Mouse (Mus musculus) lung, adult 2 months (tissue): ENCODE measurements around the gene Slc25a29. TPM values are rescaled to one million over a fixed set of nuclear protein-coding genes. Genes with fewer than 3 reads are reported as not detected.

Experiments used
- DNase-seq: peaks from one replicate; pipeline ENCODE4 v3.0.0; 2022
- H3K4me1 ChIP-seq: fragments of 200-500 bp; 2 replicates; pipeline ENCODE4 v1.6.1; 2011; ENCODE audit warnings: low read length; ENCODE audit not compliant: control insufficient read depth, insufficient read depth
- H3K4me3 ChIP-seq: fragments of 200-500 bp; replicated peaks from 2 replicates; pipeline ENCODE3; 2011; ENCODE audit warnings: low read depth, mild to moderate bottlenecking, control low read depth, low read length; ENCODE audit errors: extremely low read depth
- CTCF ChIP-seq: fragments of 200-500 bp; IDR thresholded peaks from 2 replicates; pipeline ENCODE4 v1.5.1; 2011; ENCODE audit warnings: mild to moderate bottlenecking, low read length, control low read depth; ENCODE audit not compliant: insufficient read depth
- POLR2A ChIP-seq: fragments of 200-500 bp; IDR thresholded peaks from 2 replicates; pipeline ENCODE4 v1.6.1; 2011; ENCODE audit warnings: low read depth, mild to moderate bottlenecking, control low read depth, low read length, borderline replicate concordance; ENCODE audit errors: extremely low read depth
- WGBS: fragments of 180-500 bp; shearing (Covaris S2); methylation state at CpG from one replicate; pipeline ENCODE4 v1.1.7; 2018; 5-methylcytosine and 5-hydroxymethylcytosine counted together
- polyA plus RNA-seq: library from polyadenylated mRNA; depleted of rRNA; stranded (reverse); fragments of >200 nt; gene quantifications from 2 replicates; pipeline ENCODE4 v1.2.3, GENCODE M21; 2012; rRNA removed

Slc25a29 gene
- polyA plus RNA-seq, 1 experiment = 15.1 TPM

DNA sequence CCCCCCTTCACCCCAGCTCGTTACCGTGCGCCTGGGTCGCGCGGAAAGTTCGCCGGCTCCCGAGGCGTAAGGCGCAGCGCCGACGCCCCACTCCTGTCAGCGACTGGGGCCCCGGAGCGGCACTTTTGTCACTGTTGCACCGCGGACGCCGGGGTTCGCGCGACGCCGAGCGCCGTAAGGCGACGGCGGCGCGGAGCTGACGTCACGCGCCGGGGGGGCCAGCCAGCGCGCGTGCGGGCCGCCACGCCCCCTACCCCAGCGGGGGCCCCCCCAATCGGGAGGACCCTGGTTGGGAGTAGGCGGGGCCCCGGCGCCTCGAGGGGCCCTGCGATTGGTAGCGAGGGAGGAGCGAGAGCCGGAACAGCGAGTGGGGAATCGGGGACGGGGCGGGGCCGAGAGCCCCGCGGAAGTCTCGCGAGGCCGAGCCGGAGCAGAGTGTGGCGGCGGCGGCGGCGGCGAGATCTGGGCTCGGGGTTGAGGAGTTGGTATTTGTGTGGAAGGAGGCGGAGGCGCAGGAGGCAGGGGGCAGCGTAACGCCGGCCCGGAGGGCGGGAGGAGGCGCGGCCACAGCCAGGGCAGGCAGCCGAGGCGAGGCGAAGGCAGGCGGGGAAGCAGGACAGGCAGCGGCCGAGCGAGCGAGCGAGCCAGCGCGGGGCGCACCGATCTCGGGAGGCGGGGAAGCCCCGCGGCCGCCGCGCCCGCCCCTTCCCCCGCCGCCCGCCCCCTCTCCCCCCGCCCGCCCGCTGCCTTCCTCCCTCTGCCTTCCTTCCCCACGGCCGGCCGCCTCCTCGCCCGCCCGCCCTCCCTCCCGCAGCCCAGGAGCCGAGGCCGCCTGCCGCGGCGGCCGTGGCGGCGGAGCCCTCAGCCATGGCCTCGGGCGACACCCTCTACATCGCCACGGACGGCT, 42.9 kb downstream of the Slc25a29 start, which contains the start of gene Yy1:
Gene Yy1, plus strand, starts transcription at position 428 of the 907 bp plus-strand sequence.
- WGBS = 1% methylated on average over 100 of the region's 127 CpGs
- TF ChIP-seq CTCF = no peak
- peak; percentile 78; the same call in 1 of the 2 replicates for TF ChIP-seq POLR2A
- H3K4me3 ChIP-seq = peak within 1 kb of the TSS; percentile 100
- peak; percentile 98 for DNase-seq
- H3K4me1 ChIP-seq = peaks cover 8% of the 10 kb centered on the region

DNA sequence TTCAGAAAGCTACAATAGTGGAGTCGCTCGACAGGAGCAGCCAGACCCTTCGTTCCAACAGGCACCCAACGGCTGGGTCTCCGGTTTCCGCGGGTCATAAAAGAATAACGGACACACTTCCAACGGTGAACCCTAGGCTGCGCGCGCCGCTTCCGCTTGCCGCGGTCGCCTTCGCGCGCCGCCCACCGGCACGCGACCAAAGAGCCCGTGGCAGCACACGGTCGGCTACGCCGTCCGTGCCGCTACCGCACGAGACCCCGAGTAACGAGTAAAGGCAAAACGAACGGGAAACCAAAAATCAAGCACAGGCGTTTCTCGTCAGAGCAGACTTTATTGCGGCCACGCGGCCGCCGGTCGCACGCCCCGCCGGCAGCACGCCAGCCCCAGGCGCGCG, 43.5 kb downstream of the Slc25a29 start:
- peaks cover 8% of the 10 kb centered on the region for H3K4me1 ChIP-seq
- no peak for TF ChIP-seq CTCF
- TF ChIP-seq POLR2A = peak; percentile 39
- peak; percentile 73 for DNase-seq
- peak overlapping the region; percentile 69 for H3K4me3 ChIP-seq
- WGBS = under 1% methylated on average over 52 of the region's 52 CpGs

DNA sequence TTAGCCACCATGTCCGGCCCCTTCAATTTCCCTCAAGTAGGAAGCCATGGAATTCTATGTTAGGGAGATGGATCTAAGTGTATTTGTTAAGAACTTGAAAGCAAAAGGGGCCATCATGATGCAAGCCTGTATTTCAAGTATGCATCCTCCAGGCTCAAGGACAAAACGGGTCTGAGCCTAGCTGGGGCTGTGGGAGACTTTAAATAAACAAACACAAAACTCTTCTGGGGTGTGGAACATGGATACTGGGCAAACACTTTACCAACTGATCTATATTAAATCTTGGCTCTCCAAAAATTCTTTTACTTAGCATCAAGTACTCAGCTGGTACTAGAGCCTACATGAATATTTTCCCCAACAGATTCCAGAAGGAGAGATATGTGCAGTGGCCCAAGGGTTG, 48.4 kb downstream of the Slc25a29 start:
- TF ChIP-seq CTCF (no peak), POLR2A (no peak)
- no peak overlapping the region for H3K4me3 ChIP-seq
- no peak for DNase-seq
- H3K4me1 ChIP-seq = no peaks in the 10 kb centered on the region; the same call in 1 of the 2 replicates
- 61% methylated on average over 2 of the region's 2 CpGs for WGBS

DNA sequence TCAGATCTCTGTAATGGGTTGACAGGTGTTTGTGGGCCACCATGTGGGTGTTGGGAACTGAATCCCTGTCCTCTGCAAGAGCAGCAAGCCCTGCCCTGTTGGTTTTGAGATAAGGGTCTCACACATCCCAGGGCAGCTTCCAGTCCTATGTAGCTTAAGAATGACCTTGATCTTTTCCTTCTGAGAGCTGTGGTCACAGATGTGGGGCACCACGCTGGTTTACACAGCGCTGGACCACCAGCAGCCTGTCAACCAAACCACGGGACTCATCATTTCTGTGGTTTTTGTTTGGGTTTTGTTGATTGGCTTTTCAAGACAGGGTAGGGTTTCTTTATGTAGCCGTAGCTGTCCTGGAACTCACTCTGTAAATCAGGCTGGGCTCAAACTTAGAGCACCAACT, 50.5 kb downstream of the Slc25a29 start:
- TF ChIP-seq POLR2A = no peak
- no peak for TF ChIP-seq CTCF
- Histone ChIP-seq H3K4me1 (no peaks in the 10 kb centered on the region), H3K4me3 (no peak overlapping the region)
- 84% methylated on average over 4 of the region's 4 CpGs for WGBS
- no peak for DNase-seq

DNA sequence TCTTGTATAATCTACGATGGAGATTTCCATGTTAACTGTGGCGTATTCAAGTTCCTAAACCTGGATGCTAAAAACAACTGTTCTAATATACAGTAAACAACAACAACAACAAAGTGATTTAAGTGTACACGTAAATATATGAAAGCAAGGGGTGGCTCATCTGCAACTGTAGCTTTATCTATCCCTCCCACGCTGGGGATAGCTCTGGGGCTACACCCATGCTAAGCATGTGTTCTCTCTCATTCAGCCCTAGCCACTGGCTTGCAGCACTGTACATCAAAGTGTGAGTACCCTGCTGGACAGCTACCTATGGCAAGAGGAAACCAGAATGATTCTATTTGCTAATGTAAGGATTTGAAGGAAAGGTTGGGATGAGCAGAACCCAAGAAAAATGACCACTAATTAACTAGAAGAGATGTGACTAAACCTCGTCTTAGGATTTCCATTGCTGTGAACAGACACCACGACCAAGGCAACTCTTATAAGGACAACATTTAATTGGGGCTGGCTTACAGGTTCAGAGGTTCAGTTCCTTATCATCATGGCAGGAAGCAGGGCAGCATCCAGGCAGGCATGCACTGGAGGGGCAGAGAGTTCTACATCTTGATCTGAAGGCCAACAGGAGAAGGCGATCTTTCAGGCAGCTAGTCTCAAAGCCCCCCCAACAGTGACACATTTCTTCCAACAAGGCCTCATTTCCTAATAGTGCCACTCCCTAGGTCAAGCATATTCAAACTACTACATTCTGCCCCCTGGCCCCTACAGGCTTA, 55.4 kb downstream of the Slc25a29 start:
- no peak for TF ChIP-seq CTCF
- no peak for TF ChIP-seq POLR2A
- 96% methylated on average over 7 of the region's 7 CpGs for WGBS

More for the DNA sequence above, 55.4 kb downstream of the Slc25a29 start:
- DNase-seq = no peak
- no peaks in the 10 kb centered on the region for H3K4me1 ChIP-seq
- H3K4me3 ChIP-seq = no peak overlapping the region

Other genes with a start within 250 kb of the Slc25a29 start
- 2.0 and 5.3 TPM in 2 replicates for gene Degs2, start 133.6 kb downstream of the Slc25a29 start, polyA plus RNA-seq
- gene Yy1, start 42.9 kb downstream of the Slc25a29 start, polyA plus RNA-seq = 19.3 and 22.0 TPM in 2 replicates
- 13.7 and 14.7 TPM in 2 replicates for gene Slc25a47, start 163 bp upstream of the Slc25a29 start, polyA plus RNA-seq
- gene Wdr25, start 57.7 kb upstream of the Slc25a29 start, polyA plus RNA-seq = 15.7 and 18.3 TPM in 2 replicates
- gene Wars, start 58.3 kb upstream of the Slc25a29 start, polyA plus RNA-seq = 119 and 127 TPM in 2 replicates
- gene Begain, start 232.3 kb upstream of the Slc25a29 start, polyA plus RNA-seq = 7.1 and 8.3 TPM in 2 replicates